ENCODE assay signal across 8 mouse cellular contexts in genomic region chr5:122146056-122146580, GRCm38 (mm10). TPM values are rescaled to one million over a fixed set of nuclear protein-coding genes. Genes with fewer than 3 reads are reported as not detected.
DNase-seq lines count a peak whose midpoint lies in the region; ATAC-seq lines count a peak whose summit lies in the region.

No protein-coding gene starts in this region.

- H3K27me3 ChIP-seq in heart, embryonic 12.5 days (replicated peaks) = no peaks in the 10 kb centered on the region
- H3K27me3 ChIP-seq in kidney, embryonic 15.5 days = no peaks in the 10 kb centered on the region
- no peaks in the 10 kb centered on the region for H3K27me3 ChIP-seq in forebrain, embryonic 15.5 days

- H3K4me3 ChIP-seq in brown adipose tissue, adult 24 weeks (ENCODE audit: insufficient read depth, low read depth, low read length) = no peak overlapping the region
- no peak overlapping the region for H3K4me3 ChIP-seq in heart, embryonic 12.5 days
- H3K4me3 ChIP-seq in kidney, embryonic 15.5 days (replicated peaks) = peak overlapping the region; percentile 21; the same call in 1 of the 2 replicates
- no peak overlapping the region for H3K4me3 ChIP-seq in forebrain, embryonic 15.5 days

- 39% methylated on average over 10 of the region's 10 CpGs for WGBS in heart, embryonic 12.5 days
- 21% methylated on average over 10 of the region's 10 CpGs for WGBS in kidney, embryonic 15.5 days
- WGBS in forebrain, embryonic 15.5 days = 65% methylated on average over 10 of the region's 10 CpGs

- H3K9ac ChIP-seq in heart, embryonic 12.5 days = 0 out of 2 replicates have a peak overlapping the region, but pooled peaks have one; percentile 27
- peak overlapping the region; percentile 31 for H3K9ac ChIP-seq in kidney, embryonic 15.5 days
- no peak overlapping the region for H3K9ac ChIP-seq in forebrain, embryonic 15.5 days (replicated peaks)

- peak overlapping the region; percentile 25; the same call in 1 of the 2 replicates for H3K4me2 ChIP-seq in heart, embryonic 12.5 days
- H3K4me2 ChIP-seq in kidney, embryonic 15.5 days = peak overlapping the region; percentile 53
- H3K4me2 ChIP-seq in forebrain, embryonic 15.5 days (replicated peaks) = no peak overlapping the region

- no peaks in the 10 kb centered on the region for H3K36me3 ChIP-seq in heart, embryonic 12.5 days
- H3K36me3 ChIP-seq in kidney, embryonic 15.5 days = no peaks in the 10 kb centered on the region
- H3K36me3 ChIP-seq in forebrain, embryonic 15.5 days = no peaks in the 10 kb centered on the region

- H3K27ac ChIP-seq in brown adipose tissue, adult 24 weeks (replicated peaks; ENCODE audit: low read depth, low read length) = peak overlapping the region; percentile 80
- peak overlapping the region; percentile 65 for H3K27ac ChIP-seq in heart, embryonic 12.5 days (ENCODE audit: poor library complexity, severe bottlenecking)
- H3K27ac ChIP-seq in kidney, embryonic 15.5 days = peak overlapping the region; percentile 90
- no peak overlapping the region; the same call in 1 of the 2 replicates for H3K27ac ChIP-seq in forebrain, embryonic 15.5 days (replicated peaks)

- peaks cover 3% of the 10 kb centered on the region; the same call in 1 of the 2 replicates for H3K4me1 ChIP-seq in brown adipose tissue, adult 24 weeks (ENCODE audit: control insufficient read depth, insufficient read depth, insufficient read length, low read length)
- H3K4me1 ChIP-seq in heart, embryonic 12.5 days (replicated peaks) = peaks cover 18% of the 10 kb centered on the region
- peaks cover 18% of the 10 kb centered on the region for H3K4me1 ChIP-seq in kidney, embryonic 15.5 days
- no peaks in the 10 kb centered on the region for H3K4me1 ChIP-seq in forebrain, embryonic 15.5 days

- ATAC-seq in heart, embryonic 12.5 days (ENCODE audit: insufficient number of reproducible peaks, low FRiP score) = 0 out of 2 replicates have a peak, but pooled peaks have one; percentile 24
- peak; percentile 68 for ATAC-seq in kidney, embryonic 15.5 days (replicated peaks; ENCODE audit: low FRiP score)
- ATAC-seq in forebrain, embryonic 15.5 days (replicated peaks) = no peak

- DNase-seq in kidney, adult 11 months = peak; percentile 47
- DNase-seq in kidney, adult 9 months = no peak
- DNase-seq in lung, postnatal 36 days = peak; percentile 84
- peak; percentile 48 for DNase-seq in thymus, postnatal 25 days

- no peaks in the 10 kb centered on the region; the same call in 1 of the 2 replicates for H3K9me3 ChIP-seq in heart, embryonic 12.5 days (replicated peaks)
- H3K9me3 ChIP-seq in kidney, embryonic 15.5 days (replicated peaks) = no peaks in the 10 kb centered on the region
- no peaks in the 10 kb centered on the region for H3K9me3 ChIP-seq in forebrain, embryonic 15.5 days

RNA-seq across cellular contexts. Expression of gene Ccdc63, which starts 5.5 kb away (rescaled TPM):
- not detected in 2 replicates for polyA plus RNA-seq in brown adipose tissue, adult 24 weeks (2012; ENCODE audit: insufficient read depth, insufficient read length, missing spikeins)
- polyA plus RNA-seq in heart, embryonic 12.5 days (2016; fragmentation: Nextera tagmentation; extraction: Ambion mirVana) = 0.33 and 0.42 TPM in 2 replicates
- polyA plus RNA-seq in kidney, embryonic 15.5 days (2015; fragmentation: Nextera tagmentation; extraction: Ambion mirVana) = 0.19 TPM in 1 of 2 replicates, not detected in the other
- not detected in 2 replicates for polyA plus RNA-seq in forebrain, embryonic 15.5 days (2015; fragmentation: Nextera tagmentation; extraction: Ambion mirVana)

RNA-seq across cellular contexts. Expression of gene Ppp1cc, which starts 12.0 kb away (rescaled TPM):
- 85.4 and 119 TPM in 2 replicates for polyA plus RNA-seq in brown adipose tissue, adult 24 weeks (2012; ENCODE audit: insufficient read depth, insufficient read length, missing spikeins)
- polyA plus RNA-seq in heart, embryonic 12.5 days (2016; fragmentation: Nextera tagmentation; extraction: Ambion mirVana) = 222 and 230 TPM in 2 replicates
- 257 and 264 TPM in 2 replicates for polyA plus RNA-seq in kidney, embryonic 15.5 days (2015; fragmentation: Nextera tagmentation; extraction: Ambion mirVana)
- 273 and 275 TPM in 2 replicates for polyA plus RNA-seq in forebrain, embryonic 15.5 days (2015; fragmentation: Nextera tagmentation; extraction: Ambion mirVana)

RNA-seq across cellular contexts. Expression of gene Myl2, which starts 45.4 kb away (rescaled TPM):
- polyA plus RNA-seq in brown adipose tissue, adult 24 weeks (2012; ENCODE audit: insufficient read depth, insufficient read length, missing spikeins) = 80.9 and 86.8 TPM in 2 replicates
- 7,161 and 7,647 TPM in 2 replicates for polyA plus RNA-seq in heart, embryonic 12.5 days (2016; fragmentation: Nextera tagmentation; extraction: Ambion mirVana)
- 0.78 and 2.3 TPM in 2 replicates for polyA plus RNA-seq in kidney, embryonic 15.5 days (2015; fragmentation: Nextera tagmentation; extraction: Ambion mirVana)
- polyA plus RNA-seq in forebrain, embryonic 15.5 days (2015; fragmentation: Nextera tagmentation; extraction: Ambion mirVana) = 0.28 and 3.6 TPM in 2 replicates

Comparison
In these comparisons a context has a peak if more than half of its experiments do, and no peak if none do; other contexts are left out.
1. RNA of gene Myl2, which starts 45.4 kb away (polyA plus RNA-seq): 7,161 to 7,647 TPM in heart, embryonic 12.5 days; 80.9 to 86.8 TPM in brown adipose tissue, adult 24 weeks, 0.78 to 2.3 TPM in kidney, embryonic 15.5 days and 0.28 to 3.6 TPM in forebrain, embryonic 15.5 days; every median in the first group is over 10 times any median in the second.